ENCODE assay signal across 8 mouse cellular contexts in the genomic region with DNA sequence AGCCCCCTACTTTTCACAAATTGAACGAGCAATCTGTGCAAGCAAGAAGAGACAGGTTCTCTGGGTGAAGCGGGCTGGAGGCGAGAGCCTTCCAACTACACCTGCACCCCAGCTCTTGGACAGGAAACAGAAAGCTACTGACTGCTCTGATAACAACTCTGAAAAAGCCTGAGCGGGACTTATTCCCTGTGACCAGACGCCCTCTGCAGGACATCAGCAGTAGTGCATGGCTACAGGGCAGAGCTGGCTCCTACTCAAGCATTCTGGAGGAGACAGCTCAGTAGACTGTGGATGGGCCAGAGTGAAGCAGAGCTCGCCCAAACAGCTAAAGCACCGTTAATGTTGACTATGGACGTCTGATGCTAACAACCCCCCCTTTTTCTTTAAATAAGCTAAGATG. TPM values are rescaled to one million over a fixed set of nuclear protein-coding genes. Genes with fewer than 3 reads are reported as not detected.
A peak's percentile ranks its signal among the peaks of the same experiment; 100 is the strongest.
DNase-seq lines count a peak whose midpoint lies in the region; ATAC-seq and TF ChIP-seq lines count a peak whose summit lies in the region.

No protein-coding gene starts in this region.

- no peak overlapping the region for H3K4me2 ChIP-seq in kidney, embryonic 16.5 days (replicated peaks; ENCODE audit: low read depth, low read length)
- H3K4me2 ChIP-seq in midbrain, postnatal 0 days (ENCODE audit: low read depth, low read length, poor library complexity, severe bottlenecking) = no peak overlapping the region

- intact Hi-C loops in gastrocnemius, adult 2 months (cut with DNase I) = loop anchor here (1.0 to 10.0 kb wide), 3 partner anchors 20 to 234 kb away; a partner anchor contains a TSS
- intact Hi-C loops in left cerebral cortex, postnatal 14 days (cut with DNase I) = loop anchor here (1.0 to 10.0 kb wide), 3 partner anchors 230 to 262 kb away; a partner anchor contains a TSS

- WGBS in kidney, embryonic 16.5 days = 19% methylated on average over 8 of the region's 8 CpGs
- 29% methylated on average over 8 of the region's 8 CpGs for WGBS in midbrain, postnatal 0 days

- peak; percentile 91 for DNase-seq in kidney, adult 11 months
- peak; percentile 93 to 94 for DNase-seq in cerebellum, postnatal 25 days
- DNase-seq in gastrocnemius, adult 2 months = peak; percentile 92
- DNase-seq in induced T-regulatory cell, adult 2 months (ENCODE audit: low read depth) = peak; percentile 89
- peak; percentile 95 to 96 for DNase-seq in left cerebral cortex, postnatal 14 days (ENCODE audit: low spot score in 2 of 2)
- peak; percentile 94 for DNase-seq in midbrain, postnatal 0 days (ENCODE audit: low spot score)
- peak; percentile 68 to 85 for DNase-seq in spleen, postnatal 10 days (ENCODE audit: low spot score in 2 of 2)

- H3K4me3 ChIP-seq in kidney, embryonic 16.5 days (ENCODE audit: low read length) = no peak overlapping the region
- H3K4me3 ChIP-seq in gastrocnemius, adult 2 months = no peak overlapping the region
- H3K4me3 ChIP-seq in midbrain, postnatal 0 days (ENCODE audit: low read depth, low read length) = no peak overlapping the region

- H3K9me3 ChIP-seq in kidney, embryonic 16.5 days (ENCODE audit: low read length) = no peaks in the 10 kb centered on the region
- H3K9me3 ChIP-seq in midbrain, postnatal 0 days (ENCODE audit: low read length) = no peaks in the 10 kb centered on the region

- H3K9ac ChIP-seq in kidney, embryonic 16.5 days (replicated peaks; ENCODE audit: low read length) = no peak overlapping the region
- H3K9ac ChIP-seq in midbrain, postnatal 0 days (replicated peaks; ENCODE audit: low read length, poor library complexity, severe bottlenecking) = no peak overlapping the region

- no peaks in the 10 kb centered on the region for H3K36me3 ChIP-seq in kidney, embryonic 16.5 days (ENCODE audit: insufficient read depth, low read length)
- H3K36me3 ChIP-seq in midbrain, postnatal 0 days (ENCODE audit: insufficient read depth, low read length) = no peaks in the 10 kb centered on the region

- TF ChIP-seq CTCF in gastrocnemius, adult 2 months (IDR thresholded peaks at IDR 0.05) = peak; percentile 99; the same call in 1 of the 2 replicates
- TF ChIP-seq CTCF in midbrain, postnatal 0 days (IDR thresholded peaks at IDR 0.05) = peak; percentile 99

- ATAC-seq in kidney, embryonic 16.5 days (ENCODE audit: low FRiP score, low TSS enrichment) = no peak
- ATAC-seq in midbrain, postnatal 0 days (ENCODE audit: low FRiP score) = peak; percentile 28; the same call in 1 of the 2 replicates

- no peaks in the 10 kb centered on the region for H3K27me3 ChIP-seq in kidney, embryonic 16.5 days (ENCODE audit: insufficient read depth, low read length)
- no peaks in the 10 kb centered on the region for H3K27me3 ChIP-seq in midbrain, postnatal 0 days (ENCODE audit: insufficient read depth, low read length)

- H3K4me1 ChIP-seq in kidney, embryonic 16.5 days (ENCODE audit: insufficient read depth, low read length) = peaks cover 8% of the 10 kb centered on the region
- no peaks in the 10 kb centered on the region for H3K4me1 ChIP-seq in midbrain, postnatal 0 days (ENCODE audit: insufficient read depth, low read length)

- H3K27ac ChIP-seq in kidney, embryonic 16.5 days (ENCODE audit: low read length) = no peak overlapping the region
- H3K27ac ChIP-seq in gastrocnemius, adult 2 months = peak overlapping the region; percentile 59
- no peak overlapping the region for H3K27ac ChIP-seq in midbrain, postnatal 0 days (ENCODE audit: low read depth, low read length)

RNA-seq across cellular contexts. Expression of a gene that starts 10.2 kb away (rescaled TPM):
- polyA plus RNA-seq in kidney, embryonic 16.5 days (2015; fragmentation: Nextera tagmentation; extraction: Ambion mirVana) = 2.3 and 3.7 TPM in 2 replicates
- 10 to 100 TPM; 96.5 to 98.7 TPM for total RNA-seq in gastrocnemius, adult 2 months (2021)
- 1 to 10 TPM; 8.8 to 9.3 TPM for total RNA-seq in left cerebral cortex, postnatal 14 days (2021)
- 8.5 and 13.5 TPM in 2 replicates for total RNA-seq in midbrain, postnatal 0 days (2014; rRNA removed)
- 11.6 and 11.8 TPM in 2 replicates for polyA plus RNA-seq in midbrain, postnatal 0 days (2015; fragmentation: Nextera tagmentation; extraction: Ambion mirVana)

RNA-seq across cellular contexts. Expression of a gene that starts 23.4 kb away (rescaled TPM):
- 1.9 and 2.7 TPM in 2 replicates for polyA plus RNA-seq in kidney, embryonic 16.5 days (2015; fragmentation: Nextera tagmentation; extraction: Ambion mirVana)
- under 1 TPM; 0.08 to 0.10 TPM for total RNA-seq in gastrocnemius, adult 2 months (2021)
- total RNA-seq in left cerebral cortex, postnatal 14 days (2021) = 1 to 10 TPM; 1.8 to 1.9 TPM
- 0.28 and 0.82 TPM in 2 replicates for total RNA-seq in midbrain, postnatal 0 days (2014; rRNA removed)
- polyA plus RNA-seq in midbrain, postnatal 0 days (2015; fragmentation: Nextera tagmentation; extraction: Ambion mirVana) = 0.83 and 1.1 TPM in 2 replicates

RNA-seq across cellular contexts. Expression of a gene that starts 40.9 kb away (rescaled TPM):
- polyA plus RNA-seq in kidney, embryonic 16.5 days (2015; fragmentation: Nextera tagmentation; extraction: Ambion mirVana) = 0.05 and 0.15 TPM in 2 replicates
- 10 to 100 TPM; 14.1 to 14.3 TPM for total RNA-seq in gastrocnemius, adult 2 months (2021)
- 1 to 10 TPM; 2.2 to 2.4 TPM for total RNA-seq in left cerebral cortex, postnatal 14 days (2021)
- 0.61 and 1.6 TPM in 2 replicates for total RNA-seq in midbrain, postnatal 0 days (2014; rRNA removed)
- polyA plus RNA-seq in midbrain, postnatal 0 days (2015; fragmentation: Nextera tagmentation; extraction: Ambion mirVana) = 0.27 and 0.28 TPM in 2 replicates
